Mouse (Mus musculus): ENCODE results near the gene Notch2.

The Notch2 gene

GRCm38 (mm10) chr3:98052507-98053430 lies 39.4 kb downstream of the Notch2 start:
- peak; percentile 63 for DNase-seq (ENCODE audit: low spot score)

GRCm38 (mm10) chr3:98053817-98054216 lies 40.5 kb downstream of the Notch2 start:
- no peak for DNase-seq (ENCODE audit: low spot score)

DNA sequence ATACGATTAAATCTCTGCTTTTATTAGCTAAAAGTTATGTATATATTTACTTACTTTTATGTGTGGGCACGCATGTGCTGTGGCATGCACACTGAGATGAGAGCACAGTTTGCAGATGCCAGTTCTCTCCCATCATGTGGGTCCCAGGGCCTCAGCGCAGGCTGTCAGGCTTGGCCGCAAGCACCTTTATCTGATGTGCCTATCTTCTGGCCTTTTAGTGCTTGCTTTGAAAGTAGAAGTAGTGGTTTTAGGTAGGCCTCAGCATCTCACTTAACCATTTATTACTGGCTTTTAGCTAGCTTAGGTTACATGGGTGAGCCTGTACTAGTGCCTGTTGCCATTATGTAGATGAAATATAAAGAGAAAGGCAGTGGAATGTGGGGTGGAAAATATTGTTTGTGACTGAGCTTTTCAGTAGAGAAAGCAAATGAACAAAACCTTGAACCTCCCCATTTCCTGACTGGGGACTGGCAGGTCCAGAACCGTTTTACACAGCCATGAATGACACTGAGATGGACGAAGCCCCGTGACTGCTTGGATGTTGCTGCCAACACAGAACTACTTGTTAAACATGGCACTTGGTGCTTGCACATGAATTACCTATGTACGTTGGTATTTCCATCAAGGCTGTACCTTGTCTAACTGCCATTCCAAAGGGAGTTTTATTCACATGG lies 41.1 kb downstream of the Notch2 start:
- no peak for DNase-seq (ENCODE audit: low spot score)

GRCm38 (mm10) chr3:98055008-98055345 lies 41.6 kb downstream of the Notch2 start:
- DNase-seq (ENCODE audit: low spot score): no peak

GRCm38 (mm10) chr3:98055808-98056728 lies 42.7 kb downstream of the Notch2 start:
- no peak for DNase-seq (ENCODE audit: low spot score)

DNA sequence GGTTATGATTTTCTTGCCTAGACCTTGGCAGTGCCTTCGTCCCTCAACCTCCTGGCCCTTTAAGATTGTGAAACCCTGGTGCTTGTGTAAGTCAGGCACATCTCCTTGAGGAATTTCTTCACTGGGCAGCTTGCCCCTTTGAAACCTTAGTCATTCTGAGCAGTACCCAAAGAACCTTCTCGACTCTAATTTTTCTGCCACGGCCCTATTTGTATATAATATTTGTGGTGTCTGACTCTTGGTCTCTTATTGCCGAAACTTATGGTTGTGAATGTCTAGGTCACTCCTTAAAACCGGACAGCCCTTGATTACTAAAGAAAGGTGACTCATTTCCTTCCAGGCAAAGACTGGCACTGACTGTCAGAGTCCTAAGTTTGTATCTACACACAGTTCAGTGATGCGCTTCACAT lies 43.6 kb downstream of the Notch2 start:
- no peak for DNase-seq (ENCODE audit: low spot score)

GRCm38 (mm10) chr3:98059076-98059475 lies 45.7 kb downstream of the Notch2 start:
- no peak for DNase-seq (ENCODE audit: low spot score)

DNA sequence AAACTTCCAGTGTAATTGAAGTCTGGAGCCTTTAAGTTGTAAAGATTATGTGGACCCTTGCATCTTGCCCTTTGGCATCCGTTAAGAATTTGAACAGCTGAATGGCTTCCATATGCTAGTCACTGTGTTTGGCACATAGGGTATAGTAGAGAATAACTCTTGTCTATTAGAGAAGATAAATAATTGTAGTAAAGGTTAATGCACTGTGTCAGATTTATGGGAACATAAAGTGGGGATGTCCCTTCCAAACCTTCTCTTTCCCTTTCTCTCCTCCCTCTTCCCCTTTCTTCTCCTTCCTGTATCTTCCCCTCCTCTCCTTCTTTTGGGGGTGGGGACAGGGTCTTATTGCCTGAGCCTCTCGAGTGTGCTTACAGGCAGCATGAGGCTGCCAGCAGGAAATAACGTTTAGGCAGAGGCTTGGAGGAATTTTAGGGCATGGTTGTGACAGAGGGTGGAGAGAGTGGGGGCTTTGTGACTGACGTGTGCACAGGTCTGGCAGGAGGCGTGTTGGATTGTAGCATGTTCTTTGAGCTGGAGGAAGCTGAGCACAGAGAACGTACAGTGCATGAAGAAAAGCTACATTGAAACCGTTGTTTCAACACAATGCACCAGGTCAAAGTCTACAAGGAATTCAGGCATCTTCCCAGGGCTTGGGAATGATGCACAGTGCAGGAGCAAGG lies 47.8 kb downstream of the Notch2 start:
- DNase-seq (ENCODE audit: low spot score): no peak

DNA sequence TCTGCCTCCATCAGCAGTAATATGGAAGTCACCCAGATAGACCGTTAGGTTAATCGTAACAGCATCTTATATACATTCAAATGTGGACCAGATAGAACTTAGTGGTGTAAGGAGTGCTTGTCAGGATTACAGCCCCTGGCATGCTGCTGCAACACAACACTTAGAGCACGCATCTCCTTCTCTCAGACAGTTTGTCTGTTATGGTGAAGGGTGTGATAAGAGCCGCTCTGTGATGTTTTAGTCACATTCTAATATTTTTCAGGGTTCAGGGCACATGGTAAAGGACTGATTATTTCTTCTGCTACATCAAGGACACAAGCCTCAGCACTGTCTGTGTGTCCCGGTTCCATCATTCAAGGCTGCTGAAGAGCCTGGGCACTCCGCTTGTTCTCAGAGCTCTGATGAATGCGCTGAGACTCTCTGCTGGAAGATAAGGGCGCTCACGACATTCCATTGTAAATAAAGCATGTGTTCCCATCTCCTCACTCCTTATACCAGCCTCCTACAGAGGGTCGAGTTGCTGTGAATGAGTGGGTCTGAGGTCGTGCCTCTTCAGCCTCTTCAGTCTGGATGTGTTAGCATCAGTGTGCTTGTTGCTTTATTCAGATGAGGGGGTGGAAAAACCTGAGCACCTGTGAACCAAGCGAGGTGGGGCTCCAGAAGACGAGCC lies 48.5 kb downstream of the Notch2 start:
- DNase-seq (ENCODE audit: low spot score): no peak

GRCm38 (mm10) chr3:98062591-98063185 lies 49.4 kb downstream of the Notch2 start:
- DNase-seq (ENCODE audit: low spot score): no peak

DNA sequence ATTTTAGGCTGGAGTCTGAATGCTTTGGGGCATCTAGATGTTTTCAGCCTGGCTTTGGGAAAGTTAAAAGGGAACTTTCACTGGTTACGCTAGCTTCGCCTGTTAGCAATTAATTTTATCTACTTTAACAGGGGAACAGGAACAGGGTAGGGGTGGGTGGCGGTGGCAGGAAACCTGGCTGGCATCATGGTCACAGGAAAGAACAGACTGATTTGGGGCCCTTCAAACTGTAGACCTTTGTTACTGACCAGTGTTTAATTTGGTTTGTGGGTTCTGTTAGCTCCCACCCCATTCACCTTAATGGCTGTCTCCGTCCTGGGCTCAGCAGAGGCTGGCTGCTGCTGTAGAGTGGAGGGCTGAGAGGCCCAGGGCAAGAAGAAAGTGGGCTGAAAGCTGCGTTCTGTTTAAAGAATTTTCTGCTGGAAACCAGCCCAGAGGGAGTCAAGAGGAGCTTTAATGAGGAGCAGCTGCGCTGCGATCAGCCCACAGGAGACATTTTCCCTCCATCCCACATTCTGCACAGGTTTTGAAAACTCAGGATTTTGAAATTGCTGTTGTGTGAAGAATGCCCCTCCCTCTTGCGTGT lies 50.0 kb downstream of the Notch2 start:
- DNase-seq (ENCODE audit: low spot score): peak; percentile 41

DNA sequence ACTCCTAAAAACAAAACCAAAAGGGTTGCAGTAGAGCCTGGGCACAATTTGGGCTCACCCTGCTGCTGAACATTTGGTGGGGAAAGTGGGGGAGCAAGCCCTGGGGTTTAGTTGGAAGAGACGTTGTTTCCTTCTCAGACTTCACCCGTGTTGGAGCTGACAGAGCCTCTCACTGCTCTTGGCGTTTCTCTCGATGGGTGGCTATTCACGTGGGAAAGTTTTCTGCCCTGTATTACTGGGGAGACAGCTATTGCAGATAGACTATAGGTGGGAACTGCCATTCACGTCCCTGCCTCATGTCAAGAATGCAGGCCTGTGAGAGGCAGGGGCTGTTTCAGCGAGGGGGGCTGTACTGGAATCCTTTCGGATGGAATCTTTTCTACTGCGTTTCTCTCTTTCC lies 50.5 kb downstream of the Notch2 start:
- DNase-seq (ENCODE audit: low spot score): no peak

- no peak for DNase-seq (ENCODE audit: low spot score)
These were observed 51.7 kb downstream of the Notch2 start for GRCm38 (mm10) chr3:98065004-98065403.

DNA sequence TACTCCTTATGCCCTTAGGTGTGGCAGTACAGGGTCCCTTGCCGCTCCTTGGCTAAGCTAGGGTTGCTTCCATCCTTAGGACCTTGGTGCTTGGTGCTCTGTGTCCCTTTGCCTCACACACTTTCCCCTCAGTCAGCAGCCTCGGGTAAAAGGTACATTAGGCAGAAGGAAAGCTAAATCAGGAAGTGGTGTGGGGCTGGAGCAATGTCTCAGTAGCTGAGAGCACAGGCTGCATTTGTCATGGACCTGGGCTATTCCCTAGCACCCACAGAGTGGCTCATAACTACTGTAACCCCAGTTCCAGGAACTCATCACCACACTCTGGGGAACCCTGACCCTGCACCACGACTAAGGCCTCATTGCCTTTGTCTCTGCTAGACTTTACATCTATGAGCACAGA lies 53.1 kb downstream of the Notch2 start:
- DNase-seq (ENCODE audit: low spot score): no peak

GRCm38 (mm10) chr3:98067413-98067812 lies 54.1 kb downstream of the Notch2 start:
- no peak for DNase-seq (ENCODE audit: low spot score)

- no peak for DNase-seq (ENCODE audit: low spot score)
These were observed 54.6 kb downstream of the Notch2 start for GRCm38 (mm10) chr3:98067852-98068491.

- no peak for DNase-seq (ENCODE audit: low spot score)
These were observed 55.8 kb downstream of the Notch2 start for GRCm38 (mm10) chr3:98069161-98069560.

- DNase-seq (ENCODE audit: low spot score): no peak
These were observed 56.5 kb downstream of the Notch2 start for GRCm38 (mm10) chr3:98069856-98070255.

GRCm38 (mm10) chr3:98072570-98072969 lies 59.2 kb downstream of the Notch2 start:
- DNase-seq (ENCODE audit: low spot score): no peak

DNA sequence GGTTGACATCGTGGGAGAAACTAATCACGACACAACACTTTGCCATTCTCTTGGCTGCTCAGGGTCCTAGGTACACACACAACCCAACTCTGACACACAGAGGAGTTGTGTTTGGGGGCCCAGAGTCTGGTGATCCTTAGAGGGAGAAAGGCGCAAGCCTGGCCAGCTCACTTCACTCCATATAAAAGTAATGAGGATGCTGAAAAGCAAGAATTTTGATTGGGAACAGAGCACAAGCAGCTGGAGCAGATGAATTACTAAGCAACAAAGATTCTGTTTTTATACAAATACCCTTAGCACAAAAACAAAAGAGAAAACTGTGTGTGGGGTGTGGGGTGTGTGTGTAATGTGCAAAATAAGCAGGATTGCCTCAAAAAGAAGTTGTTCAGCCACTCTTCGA lies 60.2 kb downstream of the Notch2 start:
- DNase-seq (ENCODE audit: low spot score): no peak
